Mouse (Mus musculus) neural tube, embryonic 13.5 days (tissue): ENCODE results near the gene Dnah8. TPM values are rescaled to one million over a fixed set of nuclear protein-coding genes. Genes with fewer than 3 reads are reported as not detected.
"Not testable (repeated sequence)": the region's sequence is repeated elsewhere in the genome, so short reads cannot be mapped to it uniquely, and the experiment has no call there.

Source experiments
- ATAC-seq: fragments of 200-750 bp; cut with Nextera tagmentation; 2 replicates; pipeline ENCODE4 v1.8.0; 2017; ENCODE audit warnings: low read depth, mild to moderate bottlenecking, moderate TSS enrichment, moderate library complexity
- H3K27ac ChIP-seq: fragments of 300-500 bp; sonication (generic); replicated peaks from 2 replicates; pipeline ENCODE4 v1.5.1; 2015; ENCODE audit warnings: moderate library complexity, mild to moderate bottlenecking, inconsistent platforms
- H3K27me3 ChIP-seq: fragments of 300-500 bp; sonication (generic); 2 replicates; pipeline ENCODE4 v1.6.1; 2015; ENCODE audit warnings: mild to moderate bottlenecking, inconsistent platforms
- H3K36me3 ChIP-seq: fragments of 300-500 bp; sonication (generic); 2 replicates; pipeline ENCODE4 v1.6.1; 2015; ENCODE audit warnings: mild to moderate bottlenecking, inconsistent platforms
- H3K4me1 ChIP-seq: fragments of 300-500 bp; sonication (generic); replicated peaks from 2 replicates; pipeline ENCODE4 v1.6.1; 2015; ENCODE audit warnings: inconsistent platforms
- H3K4me2 ChIP-seq: fragments of 300-500 bp; sonication (generic); 2 replicates; pipeline ENCODE4 v1.6.1; 2015; ENCODE audit warnings: inconsistent platforms, mild to moderate bottlenecking, moderate library complexity
- H3K4me3 ChIP-seq: fragments of 300-500 bp; sonication (generic); 2 replicates; pipeline ENCODE4 v1.5.1; 2015; ENCODE audit warnings: mild to moderate bottlenecking, inconsistent platforms
- H3K9ac ChIP-seq: fragments of 300-500 bp; sonication (generic); 2 replicates; pipeline ENCODE4 v1.6.1; 2015; ENCODE audit warnings: moderate library complexity, mild to moderate bottlenecking, inconsistent platforms
- H3K9me3 ChIP-seq: fragments of 300-500 bp; sonication (generic); 2 replicates; pipeline ENCODE4 v1.6.1; 2016; ENCODE audit warnings: inconsistent platforms
- WGBS: fragments of 180-500 bp; shearing (Covaris S2); methylation state at CpG from one replicate; pipeline ENCODE4 v1.1.7; 2015; 5-methylcytosine and 5-hydroxymethylcytosine counted together
- polyA plus RNA-seq: library from polyadenylated mRNA; unstranded; fragments of >200 nt; fragmentation: Nextera tagmentation; extraction: Ambion mirVana; gene quantifications from 2 replicates; pipeline ENCODE4 v1.2.1, GENCODE M21; 2015

Dnah8 gene
- polyA plus RNA-seq, 1 experiment from 2014 or later: 1.2 TPM

DNA sequence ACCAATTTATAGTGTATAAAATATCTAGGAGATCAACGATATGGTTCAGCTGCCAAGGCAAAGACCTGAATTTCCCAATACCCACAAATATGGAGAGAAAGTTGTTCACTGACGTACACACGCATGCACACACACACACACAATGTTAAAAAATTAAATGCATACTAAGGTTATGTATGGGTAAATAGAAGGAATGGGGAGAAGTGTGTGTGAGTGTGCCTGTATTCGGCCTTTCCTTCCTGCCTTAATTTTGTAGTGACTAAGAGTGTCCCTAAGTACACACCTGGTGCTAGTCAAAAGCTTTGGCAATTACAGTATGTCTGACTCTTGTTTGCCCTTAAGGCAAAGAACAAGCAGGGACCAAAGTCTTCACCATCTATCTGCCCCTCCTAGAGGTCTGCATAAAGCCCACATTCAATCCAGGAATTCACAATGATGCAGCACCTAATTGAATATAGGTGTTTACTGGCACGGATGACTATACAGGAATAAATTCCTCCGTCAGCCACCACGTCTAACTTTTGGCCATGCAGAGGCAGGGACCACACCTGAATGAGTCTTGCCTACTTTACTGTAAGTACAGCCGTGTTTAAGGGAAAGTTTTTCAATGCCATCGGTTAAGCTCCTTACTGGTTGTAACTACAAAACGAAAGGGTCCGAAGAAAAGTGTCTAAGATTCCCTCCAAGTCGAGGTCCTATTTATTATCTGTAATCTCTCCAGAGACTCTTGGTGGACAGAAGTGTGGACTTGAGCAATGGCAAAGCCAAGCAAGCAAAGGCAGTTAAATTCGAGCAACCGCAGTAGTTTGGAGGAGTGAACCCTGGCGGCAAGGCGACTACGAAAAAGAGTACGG is 12.7 kb upstream of the Dnah8 start:
- no peaks in the 10 kb centered on the region for H3K9me3 ChIP-seq
- H3K27me3 ChIP-seq: no peaks in the 10 kb centered on the region
- WGBS: 28% methylated on average over 18 of the region's 18 CpGs
- peak overlapping the region; percentile 82 for H3K9ac ChIP-seq
- H3K4me1 ChIP-seq: peaks cover 31% of the 10 kb centered on the region
- H3K4me3 ChIP-seq: peak overlapping the region; percentile 73
- H3K4me2 ChIP-seq: peak overlapping the region; percentile 71
- ATAC-seq: no peak
- no peaks in the 10 kb centered on the region for H3K36me3 ChIP-seq
- H3K27ac ChIP-seq: peak overlapping the region; percentile 81; the same call in 1 of the 2 replicates

DNA sequence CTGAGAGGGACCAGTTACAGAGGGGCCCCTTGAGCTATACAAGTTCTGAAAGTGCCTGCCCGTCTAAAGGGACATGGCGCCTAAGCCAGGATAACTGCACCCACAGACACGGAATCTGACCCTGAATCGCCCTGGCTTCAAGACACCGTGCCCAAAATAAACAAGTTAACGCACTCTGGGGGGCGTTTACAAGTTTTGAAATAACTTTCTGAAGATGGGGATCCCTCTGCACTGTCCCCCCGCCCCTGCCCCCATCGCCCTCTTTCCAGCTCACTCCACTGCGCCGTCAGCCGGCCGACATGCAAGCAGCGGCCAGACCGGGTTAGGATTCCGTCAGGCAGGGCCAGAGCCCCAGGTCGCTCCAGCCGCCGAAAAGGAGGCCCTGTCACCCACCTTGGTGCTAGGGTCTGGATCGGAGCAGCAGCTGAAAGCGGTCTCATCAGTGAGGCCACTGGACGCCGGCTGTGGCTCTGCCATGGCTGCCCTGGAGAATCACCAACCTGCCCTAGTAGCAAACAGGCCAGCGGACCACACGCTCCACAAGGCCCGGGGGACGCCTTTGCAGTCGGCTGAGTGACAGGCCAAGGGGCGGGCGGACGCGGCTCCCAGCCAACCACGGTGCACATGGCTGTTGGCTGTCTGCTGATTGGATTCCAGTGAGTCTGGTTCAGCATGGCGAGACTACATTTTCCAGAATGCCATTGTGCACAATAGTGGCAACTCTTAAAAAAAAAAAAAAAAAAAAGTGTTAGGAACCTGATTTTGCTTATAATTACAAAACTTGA is 11.9 kb upstream of the Dnah8 start:
- no peaks in the 10 kb centered on the region for H3K36me3 ChIP-seq
- no peaks in the 10 kb centered on the region for H3K9me3 ChIP-seq
- peak overlapping the region; percentile 73 for H3K4me3 ChIP-seq
- H3K27me3 ChIP-seq: no peaks in the 10 kb centered on the region
- peak overlapping the region; percentile 71 for H3K4me2 ChIP-seq
- H3K9ac ChIP-seq: peak overlapping the region; percentile 82
- H3K27ac ChIP-seq: peak overlapping the region; percentile 81
- H3K4me1 ChIP-seq: peaks cover 28% of the 10 kb centered on the region
- WGBS: under 1% methylated on average over 34 of the region's 34 CpGs
- peak; percentile 99 for ATAC-seq

- Histone ChIP-seq H3K4me2 (no peak overlapping the region), H3K9ac (no peak overlapping the region), H3K9me3 (no peaks in the 10 kb centered on the region), H3K27me3 (no peaks in the 10 kb centered on the region), H3K36me3 (no peaks in the 10 kb centered on the region), H3K27ac (no peak overlapping the region), H3K4me1 (peaks cover 18% of the 10 kb centered on the region), H3K4me3 (no peak overlapping the region)
- no peak for ATAC-seq
Measured at GRCm38 (mm10) chr17:30613350-30613749, 10.8 kb upstream of the Dnah8 start.

GRCm38 (mm10) chr17:30616203-30616602 is 8.0 kb upstream of the Dnah8 start:
- H3K4me3 ChIP-seq: no peak overlapping the region
- H3K27ac ChIP-seq: no peak overlapping the region
- H3K36me3 ChIP-seq: no peaks in the 10 kb centered on the region
- H3K4me2 ChIP-seq: no peak overlapping the region
- H3K9me3 ChIP-seq: no peaks in the 10 kb centered on the region
- 87% methylated on average over 5 of the region's 5 CpGs for WGBS
- H3K27me3 ChIP-seq: no peaks in the 10 kb centered on the region
- no peak for ATAC-seq
- peaks cover 9% of the 10 kb centered on the region for H3K4me1 ChIP-seq
- H3K9ac ChIP-seq: no peak overlapping the region

GRCm38 (mm10) chr17:30618136-30618891 is 5.8 kb upstream of the Dnah8 start:
- WGBS: 78% methylated on average over 3 of the region's 3 CpGs
- Histone ChIP-seq H3K4me2 (no peak overlapping the region), H3K36me3 (no peaks in the 10 kb centered on the region), H3K9me3 (no peaks in the 10 kb centered on the region), H3K4me3 (no peak overlapping the region), H3K27ac (no peak overlapping the region), H3K4me1 (no peaks in the 10 kb centered on the region), H3K9ac (no peak overlapping the region), H3K27me3 (no peaks in the 10 kb centered on the region)
- ATAC-seq: no peak

DNA sequence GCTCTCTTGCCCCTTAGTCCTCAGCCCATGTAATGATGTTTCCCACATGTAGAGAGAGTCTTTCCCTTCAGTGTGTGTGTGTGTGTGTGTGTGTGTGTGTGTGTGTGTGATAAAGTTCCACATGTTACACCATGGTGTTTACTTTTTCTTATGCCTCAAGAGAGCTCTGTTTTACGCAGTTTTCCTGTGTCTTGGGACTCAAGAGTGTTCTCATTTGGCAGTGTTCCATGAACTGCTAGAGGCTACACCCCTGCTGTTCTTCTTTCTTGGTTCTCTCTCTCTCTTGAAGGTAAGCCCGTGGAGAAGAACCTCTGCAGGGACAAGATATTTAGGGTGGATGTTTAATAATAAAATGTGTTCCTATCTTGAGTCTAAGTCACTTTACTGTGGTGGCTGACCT is 5.0 kb upstream of the Dnah8 start:
- no peak for ATAC-seq
- Histone ChIP-seq H3K4me1 (no peaks in the 10 kb centered on the region), H3K4me2 (no peak overlapping the region), H3K36me3 (no peaks in the 10 kb centered on the region), H3K27ac (no peak overlapping the region), H3K27me3 (no peaks in the 10 kb centered on the region), H3K9ac (no peak overlapping the region), H3K4me3 (no peak overlapping the region), H3K9me3 (no peaks in the 10 kb centered on the region)
- WGBS: 46% methylated on average over 2 of the region's 2 CpGs

GRCm38 (mm10) chr17:30620548-30620947 is 3.6 kb upstream of the Dnah8 start:
- WGBS: 65% methylated on average over 2 of the region's 2 CpGs
- H3K36me3 ChIP-seq: no peaks in the 10 kb centered on the region
- H3K4me1 ChIP-seq: no peaks in the 10 kb centered on the region
- no peak overlapping the region for H3K27ac ChIP-seq
- no peak overlapping the region for H3K9ac ChIP-seq
- H3K4me3 ChIP-seq: no peak overlapping the region
- H3K9me3 ChIP-seq: no peaks in the 10 kb centered on the region
- no peaks in the 10 kb centered on the region for H3K27me3 ChIP-seq
- no peak overlapping the region for H3K4me2 ChIP-seq
- no peak for ATAC-seq

DNA sequence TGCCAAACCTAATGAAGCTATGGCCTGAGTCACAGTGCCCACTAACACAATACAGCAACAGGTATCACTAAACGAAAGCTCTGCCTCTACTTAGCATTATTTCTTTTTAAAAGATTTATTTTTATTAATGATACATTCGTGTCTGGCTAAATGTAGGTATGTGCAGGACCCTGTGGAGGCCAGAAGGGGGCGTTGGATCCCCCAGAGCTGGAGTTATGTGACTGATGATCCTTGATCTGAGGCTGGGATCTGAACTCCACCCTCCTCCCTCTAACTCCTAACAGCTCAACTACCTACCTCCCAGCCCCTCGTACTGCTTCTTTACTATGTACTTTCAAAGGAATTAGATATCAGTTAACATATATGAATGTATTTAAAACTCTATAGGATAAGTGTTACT is 2.7 kb upstream of the Dnah8 start:
- H3K9me3 ChIP-seq: no peaks in the 10 kb centered on the region
- ATAC-seq: no peak
- no peaks in the 10 kb centered on the region for H3K36me3 ChIP-seq
- H3K4me1 ChIP-seq: no peaks in the 10 kb centered on the region
- no peak overlapping the region for H3K27ac ChIP-seq
- no peaks in the 10 kb centered on the region for H3K27me3 ChIP-seq
- WGBS: 74% methylated on average over 4 of the region's 4 CpGs
- H3K9ac ChIP-seq: no peak overlapping the region
- no peak overlapping the region for H3K4me3 ChIP-seq
- H3K4me2 ChIP-seq: no peak overlapping the region

DNA sequence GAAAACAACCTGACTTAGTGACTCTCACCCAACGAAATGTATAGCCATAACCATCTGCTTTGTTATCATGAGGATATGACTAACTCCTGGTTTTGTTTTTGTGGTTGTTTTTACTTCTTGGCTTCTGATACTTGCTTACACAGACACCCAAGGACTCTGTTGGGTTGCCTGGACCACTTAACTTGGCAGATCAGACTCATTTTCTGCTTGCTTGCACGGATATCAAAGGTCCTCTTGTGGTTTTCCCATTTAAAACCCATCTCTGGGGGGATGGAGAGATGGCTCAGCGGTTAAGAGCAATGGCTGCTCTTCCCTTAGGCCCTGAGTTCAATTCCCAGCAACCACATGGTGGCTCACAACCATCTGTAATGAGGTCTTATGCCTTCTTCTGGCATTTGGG is 954 bp upstream of the Dnah8 start:
- no peaks in the 10 kb centered on the region for H3K27me3 ChIP-seq
- no peaks in the 10 kb centered on the region for H3K9me3 ChIP-seq
- no peak overlapping the region for H3K4me2 ChIP-seq
- no peak overlapping the region for H3K9ac ChIP-seq
- no peak for ATAC-seq
- WGBS: 81% methylated on average over 3 of the region's 3 CpGs
- no peaks in the 10 kb centered on the region for H3K4me1 ChIP-seq
- H3K27ac ChIP-seq: no peak overlapping the region
- H3K4me3 ChIP-seq: no peak overlapping the region
- no peaks in the 10 kb centered on the region for H3K36me3 ChIP-seq

GRCm38 (mm10) chr17:30626719-30627118 is 2.6 kb downstream of the Dnah8 start, which contains the start of gene Glo1:
Glo1 (minus strand) TSS chr17:30626871.
- not testable (repeated sequence) for ATAC-seq, H3K27me3 ChIP-seq, H3K9ac ChIP-seq, H3K4me3 ChIP-seq, H3K4me1 ChIP-seq, H3K27ac ChIP-seq, H3K36me3 ChIP-seq, H3K9me3 ChIP-seq, H3K4me2 ChIP-seq
- no CpG with 5 or more reads among the region's 20 CpGs for WGBS

GRCm38 (mm10) chr17:30635367-30635766 is 11.2 kb downstream of the Dnah8 start:
- Histone ChIP-seq H3K27me3 (no peaks in the 10 kb centered on the region), H3K4me3 (no peak overlapping the region), H3K9me3 (no peaks in the 10 kb centered on the region), H3K36me3 (no peaks in the 10 kb centered on the region), H3K4me1 (no peaks in the 10 kb centered on the region; the same call in 1 of the 2 replicates), H3K4me2 (peak overlapping the region; percentile 31), H3K9ac (no peak overlapping the region), H3K27ac (no peak overlapping the region)
- ATAC-seq: no peak
- WGBS: 26% methylated on average over 17 of the region's 17 CpGs

DNA sequence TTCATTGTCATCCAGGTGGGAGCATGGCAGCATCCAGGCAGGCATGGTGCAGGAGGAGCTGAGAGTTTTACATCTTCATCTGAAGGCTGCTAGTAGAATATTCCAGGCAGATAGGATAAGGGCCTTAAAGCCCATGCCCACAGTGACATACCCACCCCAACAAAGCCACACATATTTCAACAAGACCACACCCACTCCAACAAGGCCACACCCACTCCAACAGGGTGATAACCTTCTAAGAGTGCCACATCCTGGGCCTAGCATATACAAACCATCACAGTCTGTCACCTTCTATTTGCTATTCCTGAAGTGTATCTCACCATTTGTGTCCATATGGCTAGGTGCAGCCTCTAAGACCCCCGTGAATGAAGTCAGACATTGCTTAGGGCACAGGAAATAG is 13.6 kb downstream of the Dnah8 start:
- Histone ChIP-seq H3K9ac (no peak overlapping the region), H3K36me3 (no peaks in the 10 kb centered on the region), H3K4me3 (no peak overlapping the region), H3K27ac (no peak overlapping the region), H3K9me3 (no peaks in the 10 kb centered on the region), H3K4me2 (no peak overlapping the region), H3K4me1 (no peaks in the 10 kb centered on the region; the same call in 1 of the 2 replicates), H3K27me3 (no peaks in the 10 kb centered on the region)
- ATAC-seq: no peak
- 61% methylated on average over 1 of the region's 1 CpGs for WGBS
